Mouse (Mus musculus) adrenal gland, postnatal 4 days (tissue): ENCODE data around the gene Adap2. TPM values are rescaled to one million over a fixed set of nuclear protein-coding genes. Genes with fewer than 3 reads are reported as not detected.
A peak's percentile ranks its signal among the peaks of the same experiment; 100 is the strongest.
"Not testable (repeated sequence)": the region's sequence is repeated elsewhere in the genome, so short reads cannot be mapped to it uniquely, and the experiment has no call there.

Experiments
- DNase-seq, 2 experiments: peaks; one replicate each; pipeline ENCODE4 v3.0.0; 2021 to 2022; ENCODE audit warnings: low spot score in 2 of 2, mixed read lengths in 2 of 2
- total RNA-seq, 2 experiments: library from RNA; stranded (reverse); gene quantifications; 2 replicates each; pipeline ENCODE4 v1.2.3; 2021

Adap2 gene
- total RNA-seq, 2 experiments from 2014 or later = 11.4 to 14.3 TPM

GRCm38 (mm10) chr11:80156841-80157240 lies 2.9 kb downstream of the Adap2 start:
- DNase-seq = no peak

- DNase-seq = no peak
Measured at GRCm38 (mm10) chr11:80159018-80159417, 5.1 kb downstream of the Adap2 start.

GRCm38 (mm10) chr11:80161041-80161440 lies 7.1 kb downstream of the Adap2 start:
- no peak for DNase-seq

GRCm38 (mm10) chr11:80163362-80164116 lies 9.6 kb downstream of the Adap2 start:
- DNase-seq = no peak

- no peak for DNase-seq
Measured at GRCm38 (mm10) chr11:80164224-80164623, 10.3 kb downstream of the Adap2 start.

- no peak for DNase-seq
Measured at GRCm38 (mm10) chr11:80168121-80168520, 14.2 kb downstream of the Adap2 start.

- no peak for DNase-seq
Measured at GRCm38 (mm10) chr11:80168611-80169249, 14.8 kb downstream of the Adap2 start.

GRCm38 (mm10) chr11:80169629-80170028 lies 15.7 kb downstream of the Adap2 start:
- no peak for DNase-seq

GRCm38 (mm10) chr11:80170351-80170750 lies 16.4 kb downstream of the Adap2 start:
- DNase-seq = no peak

- no peak for DNase-seq
Measured at GRCm38 (mm10) chr11:80171884-80172283, 18.0 kb downstream of the Adap2 start.

- DNase-seq = no peak
Measured at GRCm38 (mm10) chr11:80173963-80174670, 20.2 kb downstream of the Adap2 start.

- no peak for DNase-seq
Measured at GRCm38 (mm10) chr11:80176911-80177895, 23.3 kb downstream of the Adap2 start.

GRCm38 (mm10) chr11:80178316-80178715 lies 24.4 kb downstream of the Adap2 start:
- no peak for DNase-seq

- no peak for DNase-seq
Measured at GRCm38 (mm10) chr11:80181021-80181749, 27.3 kb downstream of the Adap2 start.

- DNase-seq = not testable (repeated sequence)
Measured at GRCm38 (mm10) chr11:80183054-80183704, 29.3 kb downstream of the Adap2 start.

- DNase-seq = peak; percentile 72 to 87
Measured at GRCm38 (mm10) chr11:80183705-80184255, 29.9 kb downstream of the Adap2 start, which contains the start of gene Rnf135. Rnf135 (plus strand) TSS chr11:80183851.

GRCm38 (mm10) chr11:80184531-80185071 lies 30.7 kb downstream of the Adap2 start:
- DNase-seq = no peak

GRCm38 (mm10) chr11:80185441-80185976 lies 31.6 kb downstream of the Adap2 start:
- DNase-seq = not testable (repeated sequence)

GRCm38 (mm10) chr11:80190280-80190679 lies 36.4 kb downstream of the Adap2 start:
- no peak for DNase-seq
